Mouse (Mus musculus): ENCODE measurements around the gene Kcnj5. TPM values are rescaled to one million over a fixed set of nuclear protein-coding genes. Genes with fewer than 3 reads are reported as not detected.

Gene Kcnj5
- polyA plus RNA-seq, 1 experiment from 2014 or later, result 0.13 TPM

Other genes with a start within 250 kb of the Kcnj5 start
- gene Arhgap32, start 228.2 kb downstream of the Kcnj5 start, polyA plus RNA-seq (2015; fragmentation: Nextera tagmentation; extraction: Ambion mirVana), result 9.6 and 10.3 TPM in 2 replicates
- not detected in 2 replicates for gene Kcnj1, start 28.1 kb upstream of the Kcnj5 start, polyA plus RNA-seq (2015; fragmentation: Nextera tagmentation; extraction: Ambion mirVana)
- 10.1 and 13.2 TPM in 2 replicates for gene Fli1, start 198.5 kb upstream of the Kcnj5 start, polyA plus RNA-seq (2015; fragmentation: Nextera tagmentation; extraction: Ambion mirVana)

All from neural tube, embryonic 13.5 days (tissue).